Mouse (Mus musculus): ENCODE measurements around the gene Becn1.
"Not testable (repeated sequence)": the region's sequence is repeated elsewhere in the genome, so short reads cannot be mapped to it uniquely, and the experiment has no call there.

Becn1 gene

DNA sequence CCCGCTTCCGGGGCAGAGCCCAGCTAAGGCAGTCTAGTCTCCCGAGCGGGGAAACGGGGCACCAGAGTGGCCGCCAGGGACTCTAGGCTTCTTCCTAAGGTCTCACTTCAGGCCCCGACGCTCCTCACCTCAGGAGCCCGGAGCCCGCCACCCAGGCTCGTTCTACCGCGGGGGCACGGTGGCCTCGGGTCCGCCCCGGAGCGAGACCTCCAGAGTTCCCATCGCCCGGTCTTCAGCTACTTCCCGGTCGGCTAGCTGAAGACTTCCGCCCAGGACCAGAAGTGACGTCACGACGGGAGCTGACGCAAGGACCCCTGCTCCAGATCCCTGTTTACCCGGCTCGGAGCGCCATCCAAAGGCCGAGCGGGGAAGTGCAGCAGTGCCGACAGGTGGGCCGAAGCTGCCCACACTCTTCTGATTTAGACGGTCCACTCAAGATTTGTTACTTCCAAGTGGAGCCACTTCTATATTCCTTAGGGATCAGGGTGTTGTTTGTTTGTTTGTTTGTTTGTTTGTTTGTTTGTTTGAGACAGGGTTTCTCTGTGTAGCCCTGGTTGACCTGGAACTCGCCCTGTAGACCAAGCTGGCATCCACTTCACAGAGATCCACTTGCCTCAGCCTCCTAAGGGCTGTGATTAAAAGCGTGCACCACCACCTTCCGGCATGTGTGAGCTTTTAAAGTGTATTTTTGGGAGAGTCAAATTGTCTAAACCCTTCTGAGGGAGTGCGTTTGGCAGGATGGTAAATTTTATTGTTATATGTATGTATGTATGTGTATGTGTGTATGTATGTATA lies at the start of gene Becn1:
TSS of gene Becn1 (minus strand) at position 283 of the 795 bp plus-strand sequence.
- DNase-seq: peak; percentile 97 to 100

DNA sequence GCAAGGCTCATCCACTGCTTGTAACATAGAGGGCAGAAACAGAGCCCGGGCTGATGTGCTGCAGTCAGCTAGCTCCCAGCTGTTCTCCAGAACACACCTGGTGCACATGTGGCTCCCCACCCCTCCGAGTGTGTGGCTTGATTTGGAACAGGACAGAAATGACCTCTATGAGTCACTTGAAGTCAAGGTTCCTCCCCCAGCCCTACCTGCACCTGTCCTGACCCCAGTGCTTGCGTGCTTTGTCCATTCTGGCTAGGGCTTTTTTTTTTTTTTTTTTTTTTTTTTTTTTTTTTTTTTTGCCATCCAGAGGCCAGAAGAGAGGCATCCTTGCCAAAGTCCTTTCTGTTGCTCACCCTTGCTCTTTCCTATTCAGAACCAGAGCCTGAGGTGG lies 49.6 kb upstream of the Becn1 start:
- peak; percentile 50 to 57 for DNase-seq

DNA sequence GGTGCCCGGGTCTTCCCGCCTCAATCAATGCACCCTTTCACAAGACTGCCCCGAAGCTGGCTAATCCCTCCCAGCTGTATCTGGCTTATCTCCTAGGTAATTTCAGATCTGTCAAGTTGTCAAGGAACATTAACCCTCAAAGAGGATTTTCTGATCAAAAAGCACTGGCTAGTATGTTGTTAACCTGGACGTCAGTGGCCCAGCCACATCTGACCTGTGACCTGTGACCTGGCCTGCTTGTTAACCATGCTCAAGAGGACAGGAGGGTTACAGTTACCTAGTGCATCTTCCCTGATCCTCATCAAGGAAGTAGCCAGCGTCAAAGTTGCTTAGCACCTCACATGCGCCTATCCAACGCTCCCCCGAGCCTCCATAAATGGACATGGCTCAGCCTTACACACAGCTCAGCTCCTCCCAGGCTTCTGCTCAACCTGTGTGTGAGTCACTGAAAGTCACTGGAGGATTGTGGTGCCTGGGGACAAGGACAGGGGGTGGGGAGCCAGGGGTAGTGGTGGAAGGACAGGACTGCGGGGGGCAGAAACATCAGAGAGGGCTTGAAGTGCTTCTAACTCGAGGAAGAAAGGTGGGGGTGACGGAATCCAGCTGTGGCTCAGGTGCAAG lies 49.1 kb upstream of the Becn1 start:
- DNase-seq: peak in 1 of 2 experiments; percentile 8

DNA sequence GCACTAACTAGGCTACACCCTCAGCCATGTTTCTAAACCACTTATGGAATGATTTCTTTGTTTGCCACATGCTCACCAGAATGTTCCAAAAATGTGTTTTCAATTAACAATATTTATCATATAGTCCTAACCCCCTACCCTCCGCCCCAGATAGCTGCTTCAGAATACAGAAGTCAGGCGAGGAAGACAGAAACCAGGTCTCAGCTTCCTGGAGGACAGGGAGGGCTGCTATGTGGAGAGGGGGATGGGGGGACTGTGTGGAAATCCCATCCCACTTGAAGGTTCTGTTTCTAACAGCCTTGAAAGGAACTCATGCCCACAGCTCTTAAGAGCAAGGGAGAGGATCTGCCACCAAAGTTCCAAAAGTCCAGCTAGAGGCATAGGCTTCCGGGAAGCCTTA lies 47.1 kb upstream of the Becn1 start:
- DNase-seq: no peak

DNA sequence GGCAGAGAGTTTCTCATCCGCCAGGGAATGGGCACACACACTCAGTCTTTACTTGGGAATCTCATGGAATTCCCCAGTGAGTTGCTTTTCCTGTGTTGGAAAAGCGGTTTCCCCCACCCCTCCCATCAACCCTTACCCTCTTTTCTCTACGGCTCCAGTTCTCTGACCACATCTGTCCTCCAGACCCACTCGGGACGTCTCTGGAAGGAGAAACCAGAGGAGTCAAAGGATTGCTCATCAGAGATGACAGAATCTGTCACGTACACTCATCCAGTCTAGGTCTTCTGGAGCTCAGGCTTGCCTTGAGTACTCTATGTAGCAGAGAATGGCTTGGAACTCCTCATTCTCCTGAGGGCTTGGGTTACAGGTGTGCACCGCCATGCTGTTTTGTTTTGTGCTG lies 46.7 kb upstream of the Becn1 start:
- DNase-seq: no peak

DNA sequence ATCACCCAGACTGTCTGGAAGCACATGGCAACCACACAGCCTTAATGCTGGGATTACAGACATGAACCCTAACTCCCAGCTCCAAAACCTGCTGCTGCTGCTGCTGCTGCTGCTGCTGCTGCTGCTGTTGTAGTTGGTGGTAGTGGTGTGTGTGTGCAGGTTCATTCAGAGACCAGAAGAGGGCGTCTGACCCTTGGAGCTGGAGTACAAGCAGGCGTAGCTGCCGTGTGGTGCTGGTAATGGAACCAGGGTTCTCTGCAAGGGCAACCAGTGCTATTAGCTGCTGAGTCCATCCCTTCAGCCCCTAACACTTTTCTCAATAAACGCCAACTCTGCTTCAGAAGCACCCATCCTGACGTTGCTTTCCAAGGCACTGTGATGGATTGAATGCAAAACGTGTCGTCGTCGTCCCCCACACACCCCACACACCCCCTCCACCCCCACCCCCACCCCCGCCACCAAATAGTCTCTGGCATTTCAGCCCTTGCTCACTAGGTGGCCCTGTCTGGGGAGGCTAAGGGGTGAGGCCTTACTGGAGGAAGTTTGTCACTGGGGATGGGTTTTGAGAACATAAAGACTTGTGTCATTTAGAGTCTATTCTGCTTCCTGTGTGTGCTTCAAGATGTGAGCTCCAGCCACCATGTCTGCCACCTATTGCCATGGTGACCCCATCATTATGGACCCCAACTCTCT lies 45.1 kb upstream of the Becn1 start:
- DNase-seq: no peak

DNA sequence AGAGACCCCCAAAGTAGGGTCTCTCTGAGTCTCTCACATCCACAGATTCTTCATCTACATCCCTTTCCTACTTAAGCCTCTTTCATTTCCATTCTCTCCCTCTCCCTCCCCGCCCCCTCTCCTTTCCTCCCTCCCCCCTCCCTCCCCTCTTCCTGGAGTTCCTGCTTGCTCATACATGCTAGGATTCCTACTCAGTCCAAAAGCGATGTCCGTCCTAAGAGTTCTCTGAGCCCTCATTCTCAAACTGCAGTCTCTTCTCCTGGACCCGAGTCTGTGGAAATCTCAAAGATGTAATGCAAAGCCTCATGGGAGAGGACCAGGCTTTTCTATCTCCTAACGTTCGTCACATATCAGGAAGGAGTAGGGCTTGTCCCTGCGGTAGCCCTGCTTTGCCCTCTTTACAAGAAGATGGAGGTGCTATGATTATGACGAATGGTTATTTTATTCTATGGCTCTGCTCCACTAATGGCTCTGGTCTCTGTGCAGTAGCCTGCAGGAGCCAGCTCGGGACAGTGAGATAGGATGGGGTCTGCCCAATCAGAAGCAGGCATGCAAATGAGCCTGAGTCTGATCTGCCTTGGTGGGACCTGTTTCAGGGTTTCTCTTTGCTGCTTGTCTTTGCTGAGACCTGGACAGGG lies 36.2 kb upstream of the Becn1 start:
- DNase-seq: no peak

DNA sequence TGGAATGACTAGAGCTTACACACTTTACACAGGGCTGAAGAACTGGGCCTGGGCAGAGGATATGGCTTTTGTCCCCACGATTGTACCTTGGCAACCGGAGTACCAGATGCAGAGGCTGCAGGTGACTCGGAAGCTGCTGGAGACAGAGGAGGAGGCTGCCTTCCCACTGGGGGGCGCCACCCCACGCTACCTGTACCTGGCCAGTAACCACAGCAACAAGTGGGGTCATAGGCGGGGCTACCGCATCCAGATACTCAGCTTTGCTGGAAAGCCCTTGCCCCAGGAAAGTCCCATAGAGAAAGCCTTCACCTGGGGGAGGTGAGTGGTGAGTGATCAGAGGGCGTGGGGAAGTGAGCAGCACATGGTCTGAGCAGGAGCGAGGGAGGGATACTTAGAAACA lies 33.6 kb upstream of the Becn1 start:
- DNase-seq: peak; percentile 60 to 83

DNA sequence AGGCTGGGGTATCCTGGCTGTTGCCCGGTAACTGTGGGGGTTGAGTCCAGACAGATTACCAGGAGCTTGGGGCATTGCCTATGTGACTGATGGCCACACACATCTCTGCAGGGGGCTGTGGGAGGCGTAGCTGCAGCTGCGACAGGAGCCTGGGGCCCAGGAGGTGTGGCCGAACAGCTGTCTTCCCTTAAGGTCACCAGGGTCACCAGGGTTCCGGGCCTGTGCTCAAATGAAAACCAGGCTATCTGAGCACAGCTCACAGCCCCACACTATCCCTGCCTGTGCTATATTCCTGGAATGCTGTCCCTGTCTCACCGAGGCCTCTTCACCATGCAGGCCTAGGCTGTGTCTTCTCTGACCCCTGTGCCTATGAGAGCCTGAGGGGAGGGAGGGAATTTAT lies 32.4 kb upstream of the Becn1 start:
- DNase-seq: no peak

DNA sequence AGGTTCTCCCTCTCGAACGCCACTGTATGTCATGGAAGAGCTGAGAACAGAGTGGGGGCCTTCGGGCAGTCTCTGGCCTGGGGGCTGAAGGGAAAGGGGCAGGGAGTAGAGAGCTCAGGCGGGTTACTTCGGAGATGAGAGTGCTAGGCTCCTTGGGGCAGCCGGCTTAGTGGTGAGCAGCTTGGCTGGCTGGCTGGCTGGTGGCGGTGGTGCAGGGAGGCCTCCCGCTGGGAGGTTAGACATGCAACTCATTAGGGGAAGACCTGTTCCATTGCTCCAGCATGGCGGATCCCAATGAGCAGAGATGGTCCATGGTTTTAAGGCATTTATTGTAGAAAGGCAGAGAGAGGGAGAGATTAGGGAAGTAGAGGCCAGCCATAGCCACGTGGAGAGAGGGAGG lies 31.9 kb upstream of the Becn1 start:
- DNase-seq: no peak

DNA sequence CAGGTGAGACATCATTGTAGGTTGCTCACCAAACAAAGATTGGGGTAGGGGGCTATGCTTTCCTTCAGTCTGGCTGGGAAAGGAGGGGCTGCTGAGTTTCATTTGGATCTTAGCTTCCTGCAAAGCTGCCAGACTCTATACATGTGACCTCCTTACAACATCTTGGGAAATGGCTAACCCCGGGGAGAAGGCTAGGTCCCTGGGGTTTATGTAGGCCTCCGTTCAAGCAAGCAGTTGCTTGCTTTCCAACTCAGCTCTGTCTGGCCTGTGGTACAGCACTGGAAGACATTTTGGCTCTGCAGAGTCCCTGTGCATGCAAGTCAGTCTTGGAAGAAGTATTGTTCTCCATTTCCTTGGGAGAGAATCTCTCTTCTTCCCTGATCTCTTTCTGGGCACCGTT lies 30.5 kb upstream of the Becn1 start:
- no peak for DNase-seq

DNA sequence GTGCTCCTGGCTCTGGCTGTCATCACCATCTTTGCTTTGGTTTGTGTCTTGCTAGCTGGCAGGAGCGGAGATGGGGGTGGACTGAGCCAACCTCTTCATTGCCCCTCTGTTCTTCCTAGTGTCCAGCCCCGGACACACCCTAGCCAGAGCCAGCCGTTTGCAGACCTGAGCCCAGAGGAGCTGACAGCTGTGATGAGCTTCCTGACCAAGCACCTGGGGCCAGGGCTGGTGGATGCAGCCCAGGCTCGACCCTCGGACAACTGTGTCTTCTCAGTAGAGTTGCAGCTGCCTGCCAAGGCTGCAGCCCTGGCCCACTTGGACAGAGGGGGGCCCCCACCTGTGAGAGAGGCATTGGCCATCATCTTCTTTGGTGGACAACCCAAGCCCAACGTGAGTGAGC lies 28.9 kb upstream of the Becn1 start:
- not testable (repeated sequence) for DNase-seq

DNA sequence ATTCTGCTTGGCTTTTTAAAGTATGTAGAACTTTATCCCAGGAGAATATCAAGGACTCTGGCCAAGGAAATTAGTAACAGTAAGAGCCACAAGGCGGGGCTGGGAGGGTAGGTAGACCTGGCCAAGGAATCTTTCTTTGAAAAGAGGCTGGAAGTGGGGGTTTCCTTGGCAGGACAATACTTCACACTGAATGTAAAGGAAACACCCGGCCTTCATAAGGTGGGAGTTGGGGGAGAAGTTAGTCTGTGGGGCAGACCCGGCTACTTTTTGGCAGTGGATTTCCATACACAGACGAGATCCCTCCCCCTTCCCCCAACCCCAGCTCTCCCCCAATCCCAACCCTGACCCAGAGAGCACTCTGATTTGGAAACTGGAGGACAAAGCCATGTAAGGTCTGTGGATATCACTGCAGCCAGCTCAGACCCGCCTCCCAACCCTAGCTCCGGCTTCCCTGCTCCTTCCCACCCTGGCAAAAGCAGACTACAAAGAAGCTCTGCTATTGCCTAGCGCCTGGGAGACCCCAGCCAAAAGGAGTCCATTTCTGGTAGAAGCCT lies 28.4 kb upstream of the Becn1 start, which contains the start of gene Aoc3:
TSS of gene Aoc3 (plus strand) at position 235 of the 554 bp plus-strand sequence.
- no peak for DNase-seq

DNA sequence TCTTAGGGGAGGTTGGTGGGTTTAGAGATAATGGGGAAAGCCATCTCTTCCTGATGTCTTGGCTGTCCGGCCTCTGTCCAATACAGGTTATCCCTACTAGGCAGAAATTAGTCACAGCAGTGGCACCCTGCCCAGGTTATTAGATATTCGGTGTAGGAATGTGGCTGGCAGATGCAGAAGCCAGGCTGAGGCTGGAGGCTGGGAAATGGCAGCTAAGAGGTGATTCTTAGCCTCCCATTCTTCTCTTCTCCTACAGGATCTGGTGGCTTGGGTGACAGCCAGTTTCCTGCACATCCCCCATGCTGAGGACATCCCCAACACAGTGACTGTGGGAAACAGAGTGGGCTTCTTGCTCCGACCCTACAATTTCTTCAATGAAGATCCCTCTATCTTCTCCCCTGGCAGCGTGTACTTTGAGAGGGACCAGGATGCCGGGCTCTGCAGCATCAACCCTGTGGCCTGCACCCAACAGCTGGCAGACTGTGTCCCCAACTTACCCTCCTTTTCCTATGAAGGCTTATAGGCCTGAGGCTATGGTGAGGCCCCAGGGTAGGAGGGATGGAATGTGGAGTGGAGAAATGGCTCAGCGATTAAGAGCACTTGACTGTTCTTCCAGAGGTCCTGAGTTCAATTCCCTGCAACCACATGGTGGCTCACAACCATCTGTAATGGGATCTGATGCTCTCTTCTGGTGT lies 27.0 kb upstream of the Becn1 start:
- DNase-seq: peak; percentile 34 to 54

DNA sequence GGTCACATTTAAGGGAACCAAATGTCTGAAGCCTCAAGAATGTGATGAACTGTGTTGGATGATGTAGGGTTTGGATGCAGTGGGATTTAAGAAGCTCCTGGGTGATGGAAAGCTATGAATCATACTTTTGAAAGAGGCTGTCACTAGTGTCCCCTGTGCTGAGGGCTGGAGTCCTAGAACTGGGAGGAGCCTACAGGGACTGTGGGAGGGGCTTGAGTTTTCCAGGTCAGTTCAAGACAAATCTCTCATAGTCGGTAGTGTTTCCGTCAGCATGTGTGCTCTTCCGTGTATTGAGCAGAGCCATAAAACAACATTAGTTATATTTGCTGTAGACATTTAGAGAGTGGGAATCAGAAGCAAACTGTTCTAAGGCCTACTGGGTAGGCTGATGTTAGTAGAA lies 25.2 kb upstream of the Becn1 start:
- DNase-seq: peak in 1 of 2 experiments; percentile 46

DNA sequence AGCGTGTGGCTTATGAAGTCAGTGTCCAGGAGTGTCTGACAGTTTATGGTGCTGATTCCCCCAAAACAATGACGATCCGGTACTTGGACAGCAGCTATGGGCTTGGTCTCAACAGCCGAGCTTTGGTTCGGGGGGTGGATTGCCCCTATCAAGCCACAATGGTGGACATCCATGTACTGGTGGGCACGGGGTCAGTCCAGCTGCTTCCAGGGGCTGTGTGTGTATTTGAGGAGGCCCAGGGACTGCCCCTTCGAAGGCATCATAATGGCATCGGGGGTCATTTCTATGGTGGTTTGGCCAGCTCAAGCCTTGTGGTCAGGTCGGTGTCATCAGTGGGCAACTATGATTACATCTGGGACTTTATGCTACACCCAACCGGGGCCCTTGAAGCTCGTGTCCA lies 24.1 kb upstream of the Becn1 start:
- DNase-seq: no peak

DNA sequence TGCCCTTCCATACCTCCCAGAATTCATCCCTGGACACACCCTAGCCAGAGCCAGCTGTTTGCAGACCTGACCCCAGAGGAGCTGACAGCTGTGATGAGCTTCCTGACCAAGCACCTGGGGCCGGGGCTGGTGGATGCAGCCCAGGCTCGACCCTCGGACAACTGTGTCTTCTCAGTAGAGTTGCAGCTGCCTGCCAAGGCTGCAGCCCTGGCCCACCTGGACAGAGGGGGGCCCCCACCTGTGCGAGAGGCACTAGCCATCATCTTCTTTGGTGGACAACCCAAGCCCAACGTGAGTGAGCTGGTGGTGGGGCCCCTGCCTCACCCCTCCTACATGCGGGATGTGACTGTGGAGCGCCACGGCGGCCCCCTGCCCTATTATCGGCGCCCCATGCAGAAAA lies 23.1 kb upstream of the Becn1 start:
- DNase-seq: not testable (repeated sequence)

DNA sequence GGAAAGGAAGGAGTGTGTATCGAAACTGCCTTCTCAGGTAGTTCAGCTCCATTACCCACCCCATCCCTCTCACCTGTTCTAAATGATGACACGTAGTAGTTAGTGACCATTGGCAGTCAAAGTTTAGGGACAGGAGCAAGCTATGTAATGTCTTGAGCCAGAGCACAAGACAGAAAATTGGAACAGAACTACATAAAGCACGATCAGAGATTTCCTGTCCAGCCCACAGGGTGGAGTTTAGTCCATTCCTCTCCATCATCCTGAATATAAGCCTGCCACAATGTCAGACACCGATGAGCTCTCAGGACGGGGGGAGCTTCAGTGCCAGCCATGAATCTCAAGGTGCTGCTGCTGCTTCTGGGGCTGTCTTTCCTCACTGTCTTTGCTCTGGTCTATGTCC lies 22.7 kb upstream of the Becn1 start, which contains the start of gene Aoc2:
TSS of gene Aoc2 (plus strand) at position 301 of the 400 bp plus-strand sequence.
- no peak for DNase-seq

DNA sequence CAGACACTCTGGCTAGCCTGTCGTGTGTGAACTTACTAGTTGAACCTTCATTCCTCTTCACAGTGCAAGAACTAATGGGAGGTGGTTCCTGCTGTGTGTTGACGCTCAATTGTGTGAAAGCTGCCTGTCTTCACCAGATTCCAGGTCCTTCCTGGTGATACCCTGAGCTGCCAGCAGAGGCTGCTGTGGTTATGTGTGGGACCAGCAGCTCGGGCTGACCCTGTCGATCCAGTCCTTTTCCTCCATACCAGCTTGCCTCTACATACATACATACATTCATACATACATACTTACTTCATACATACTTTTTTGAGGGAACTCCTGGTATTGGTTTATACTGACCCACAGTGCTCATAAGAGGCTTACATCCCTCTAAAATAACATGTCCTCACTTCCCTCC lies 21.5 kb upstream of the Becn1 start:
- peak; percentile 82 to 92 for DNase-seq

DNA sequence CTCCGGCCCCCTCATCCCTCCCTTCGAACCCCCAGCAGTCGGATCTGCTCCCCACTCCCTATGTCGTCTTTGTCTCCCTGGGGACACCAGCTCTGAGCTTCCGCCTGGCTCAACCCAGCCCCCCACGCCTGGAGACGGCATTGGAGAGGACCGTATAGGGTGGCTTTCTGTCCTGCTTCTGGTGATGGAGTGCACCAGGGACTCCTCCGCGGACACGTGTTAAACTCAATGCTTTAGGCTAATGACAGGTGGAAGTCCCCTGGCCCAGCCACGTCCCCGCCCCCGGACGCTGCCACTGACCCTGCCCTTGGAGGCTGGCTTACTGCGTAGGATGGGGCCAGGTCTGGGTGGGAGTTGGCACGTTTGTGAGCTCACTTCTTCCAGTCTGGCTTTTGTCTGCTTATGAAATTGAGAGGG lies 14.4 kb upstream of the Becn1 start:
- peak in 1 of 2 experiments; percentile 39 for DNase-seq

DNA sequence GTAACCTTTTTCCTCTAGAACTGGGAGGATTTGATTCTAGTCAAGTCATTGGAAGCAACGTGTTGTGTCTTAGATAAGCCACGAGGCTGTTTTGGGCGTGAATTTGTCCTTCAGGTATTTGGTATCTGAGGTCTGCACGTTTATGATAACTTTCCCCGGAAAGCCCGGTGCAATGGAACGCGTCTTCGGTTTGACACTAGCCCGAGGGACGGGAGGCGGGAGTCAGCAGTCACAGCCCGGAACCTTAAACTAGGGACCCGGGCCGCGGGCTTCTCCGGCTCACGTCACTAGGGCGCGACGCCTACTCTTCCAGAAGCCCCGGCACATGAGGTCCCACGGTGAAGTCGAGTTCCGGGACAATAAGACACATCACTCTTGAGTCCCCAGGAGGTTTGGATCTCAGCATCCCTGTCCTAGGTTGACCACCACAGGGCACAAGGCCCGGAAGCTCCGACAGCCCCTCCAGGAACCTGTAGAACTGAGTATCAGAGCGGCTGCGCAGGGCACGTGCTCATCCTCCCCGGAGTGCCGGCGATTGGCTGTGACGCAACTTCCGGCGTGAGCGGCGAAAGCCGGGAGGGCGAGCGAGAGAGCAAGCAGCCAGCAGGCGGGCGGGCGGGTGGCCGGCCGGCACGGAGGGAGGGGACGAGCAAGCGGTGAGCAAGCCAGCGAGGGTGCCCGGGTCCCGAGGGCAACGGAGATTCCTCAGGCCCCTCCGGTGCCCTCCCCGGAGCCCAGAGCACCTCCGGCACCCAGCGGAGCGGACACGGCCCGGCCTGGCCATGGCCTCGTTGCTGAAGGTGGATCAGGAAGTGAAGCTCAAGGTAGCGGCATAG lies 13.8 kb upstream of the Becn1 start, which contains the start of gene Psme3:
TSS of gene Psme3 (plus strand) at position 549 of the 836 bp plus-strand sequence.
- peak; percentile 93 to 96 for DNase-seq
